Mouse (Mus musculus) heart, embryonic 15.5 days (tissue): ENCODE data around the gene Perp. TPM values are rescaled to one million over a fixed set of nuclear protein-coding genes. Genes with fewer than 3 reads are reported as not detected.
A peak's percentile ranks its signal among the peaks of the same experiment; 100 is the strongest.

Experiments used
- ATAC-seq: fragments of 200-750 bp; cut with Nextera tagmentation; replicated peaks from 2 replicates; pipeline ENCODE4 v1.8.0; 2017; ENCODE audit warnings: low read depth, moderate TSS enrichment; ENCODE audit not compliant: insufficient number of reproducible peaks, insufficient read depth, low FRiP score
- H3K27ac ChIP-seq: fragments of 300-500 bp; sonication (generic); 2 replicates; pipeline ENCODE4 v1.5.1; 2015; ENCODE audit warnings: mild to moderate bottlenecking, inconsistent platforms
- H3K27me3 ChIP-seq: fragments of 300-500 bp; sonication (generic); 2 replicates; pipeline ENCODE4 v1.6.1; 2015; ENCODE audit warnings: inconsistent platforms
- H3K36me3 ChIP-seq: fragments of 300-500 bp; sonication (generic); 2 replicates; pipeline ENCODE4 v1.6.1; 2015; ENCODE audit warnings: mild to moderate bottlenecking, inconsistent platforms
- H3K4me1 ChIP-seq: fragments of 300-500 bp; sonication (generic); replicated peaks from 2 replicates; pipeline ENCODE4 v1.6.1; 2015; ENCODE audit warnings: inconsistent platforms
- H3K4me2 ChIP-seq: fragments of 300-500 bp; sonication (generic); 2 replicates; pipeline ENCODE4 v1.6.1; 2015; ENCODE audit warnings: inconsistent platforms, mild to moderate bottlenecking, moderate library complexity
- H3K4me3 ChIP-seq: fragments of 300-500 bp; sonication (generic); 2 replicates; pipeline ENCODE4 v1.5.1; 2015; ENCODE audit warnings: mild to moderate bottlenecking, inconsistent platforms
- H3K9ac ChIP-seq: fragments of 300-500 bp; sonication (generic); 2 replicates; pipeline ENCODE4 v1.6.1; 2015; ENCODE audit warnings: mild to moderate bottlenecking, inconsistent platforms
- H3K9me3 ChIP-seq: fragments of 300-500 bp; sonication (generic); replicated peaks from 2 replicates; pipeline ENCODE4 v1.6.1; 2016; ENCODE audit warnings: inconsistent platforms
- WGBS: fragments of 180-500 bp; shearing (Covaris S2); methylation state at CpG from one replicate; pipeline ENCODE4 v1.1.7; 2015; ENCODE audit warnings: mixed read lengths; 5-methylcytosine and 5-hydroxymethylcytosine counted together
- polyA plus RNA-seq: library from polyadenylated mRNA; unstranded; fragments of >200 nt; fragmentation: Nextera tagmentation; extraction: Ambion mirVana; gene quantifications from 2 replicates; pipeline ENCODE4 v1.2.1, GENCODE M21; 2015

The Perp gene
- polyA plus RNA-seq, 1 experiment from 2014 or later, result 194 TPM

GRCm38 (mm10) chr10:18840736-18841135 lies 4.1 kb upstream of the Perp start:
- Histone ChIP-seq H3K36me3 (no peaks in the 10 kb centered on the region), H3K9me3 (no peaks in the 10 kb centered on the region), H3K27ac (no peak overlapping the region), H3K27me3 (no peaks in the 10 kb centered on the region), H3K4me1 (peaks cover 14% of the 10 kb centered on the region), H3K4me2 (no peak overlapping the region), H3K4me3 (no peak overlapping the region), H3K9ac (no peak overlapping the region)
- no peak for ATAC-seq
- WGBS, result 63% methylated on average over 4 of the region's 4 CpGs

- H3K9ac ChIP-seq, result peak overlapping the region; percentile 80
- H3K27ac ChIP-seq, result peak overlapping the region; percentile 76
- H3K9me3 ChIP-seq, result no peaks in the 10 kb centered on the region
- WGBS, result 5% methylated on average over 18 of the region's 18 CpGs
- H3K4me1 ChIP-seq, result peaks cover 22% of the 10 kb centered on the region
- H3K4me2 ChIP-seq, result peak overlapping the region; percentile 81
- H3K27me3 ChIP-seq, result no peaks in the 10 kb centered on the region
- H3K36me3 ChIP-seq, result no peaks in the 10 kb centered on the region
- H3K4me3 ChIP-seq, result peak overlapping the region; percentile 74
- ATAC-seq, result no peak
Observed at GRCm38 (mm10) chr10:18845287-18845662, 455 bp downstream of the Perp start.

- WGBS, result 18% methylated on average over 4 of the region's 4 CpGs
- H3K4me1 ChIP-seq, result peaks cover 22% of the 10 kb centered on the region
- H3K4me3 ChIP-seq, result peak overlapping the region; percentile 74
- H3K27ac ChIP-seq, result peak overlapping the region; percentile 76
- no peaks in the 10 kb centered on the region for H3K27me3 ChIP-seq
- H3K9me3 ChIP-seq, result no peaks in the 10 kb centered on the region
- H3K36me3 ChIP-seq, result no peaks in the 10 kb centered on the region
- H3K4me2 ChIP-seq, result peak overlapping the region; percentile 81
- peak overlapping the region; percentile 80 for H3K9ac ChIP-seq
- ATAC-seq, result no peak
Observed at GRCm38 (mm10) chr10:18845711-18846110, 891 bp downstream of the Perp start.

- Histone ChIP-seq H3K27ac (peak overlapping the region; percentile 76), H3K9ac (peak overlapping the region; percentile 80; the same call in 1 of the 2 replicates)
- 66% methylated on average over 8 of the region's 8 CpGs for whole genome bisulfite sequencing
Observed at GRCm38 (mm10) chr10:18846474-18847264, 1.8 kb downstream of the Perp start.

GRCm38 (mm10) chr10:18850177-18850576 lies 5.4 kb downstream of the Perp start:
- Histone ChIP-seq H3K4me1 (peaks cover 13% of the 10 kb centered on the region), H3K4me2 (no peak overlapping the region), H3K27ac (no peak overlapping the region), H3K9ac (no peak overlapping the region), H3K36me3 (peaks cover 6% of the 10 kb centered on the region), H3K27me3 (0 out of 2 replicates have a peak, but pooled peaks cover 2% of the 10 kb centered on the region), H3K4me3 (no peak overlapping the region), H3K9me3 (no peaks in the 10 kb centered on the region)
- 85% methylated on average over 4 of the region's 4 CpGs for WGBS
- no peak for ATAC-seq

More at GRCm38 (mm10) chr10:18846474-18847264, 1.8 kb downstream of the Perp start:
- no peaks in the 10 kb centered on the region for H3K36me3 ChIP-seq
- peak; percentile 42; the same call in 1 of the 2 replicates for ATAC-seq
- H3K27me3 ChIP-seq, result no peaks in the 10 kb centered on the region
- H3K4me2 ChIP-seq, result peak overlapping the region; percentile 81
- peaks cover 22% of the 10 kb centered on the region for H3K4me1 ChIP-seq
- H3K4me3 ChIP-seq, result peak overlapping the region; percentile 74
- no peaks in the 10 kb centered on the region for H3K9me3 ChIP-seq

- ATAC-seq, result no peak
- Histone ChIP-seq H3K36me3 (peaks cover 13% of the 10 kb centered on the region), H3K4me3 (no peak overlapping the region), H3K9ac (no peak overlapping the region), H3K4me2 (no peak overlapping the region), H3K27me3 (0 out of 2 replicates have a peak, but pooled peaks cover 2% of the 10 kb centered on the region), H3K27ac (no peak overlapping the region), H3K4me1 (peaks cover 5% of the 10 kb centered on the region), H3K9me3 (no peaks in the 10 kb centered on the region)
- WGBS, result 79% methylated on average over 7 of the region's 7 CpGs
Observed at GRCm38 (mm10) chr10:18853417-18853816, 8.6 kb downstream of the Perp start.

- H3K27ac ChIP-seq, result no peak overlapping the region
- H3K27me3 ChIP-seq, result 0 out of 2 replicates have a peak, but pooled peaks cover 2% of the 10 kb centered on the region
- ATAC-seq, result no peak
- peaks cover 11% of the 10 kb centered on the region for H3K4me1 ChIP-seq
- peaks cover 13% of the 10 kb centered on the region for H3K36me3 ChIP-seq
- H3K9ac ChIP-seq, result no peak overlapping the region
- H3K9me3 ChIP-seq, result no peaks in the 10 kb centered on the region
- H3K4me3 ChIP-seq, result no peak overlapping the region
- WGBS, result 65% methylated on average over 4 of the region's 4 CpGs
- no peak overlapping the region for H3K4me2 ChIP-seq
Observed at GRCm38 (mm10) chr10:18857244-18857643, 12.4 kb downstream of the Perp start.

- no peak overlapping the region for H3K27ac ChIP-seq
- peak; percentile 22; the same call in 1 of the 2 replicates for ATAC-seq
Observed at GRCm38 (mm10) chr10:18859632-18860031, 14.8 kb downstream of the Perp start.

GRCm38 (mm10) chr10:18860119-18860824 lies 15.5 kb downstream of the Perp start:
- no peak for ATAC-seq
- 35% methylated on average over 5 of the region's 5 CpGs for WGBS

More at GRCm38 (mm10) chr10:18859632-18860031, 14.8 kb downstream of the Perp start:
- H3K9me3 ChIP-seq, result no peaks in the 10 kb centered on the region
- 48% methylated on average over 3 of the region's 3 CpGs for WGBS
- peaks cover 16% of the 10 kb centered on the region for H3K4me1 ChIP-seq
- H3K4me3 ChIP-seq, result no peak overlapping the region
- H3K27me3 ChIP-seq, result no peaks in the 10 kb centered on the region
- H3K36me3 ChIP-seq, result peaks cover 7% of the 10 kb centered on the region
- no peak overlapping the region for H3K4me2 ChIP-seq
- H3K9ac ChIP-seq, result no peak overlapping the region

GRCm38 (mm10) chr10:18860831-18861230 lies 16.0 kb downstream of the Perp start:
- WGBS, result 84% methylated on average over 11 of the region's 11 CpGs
- Histone ChIP-seq H3K4me3 (no peak overlapping the region), H3K9ac (no peak overlapping the region), H3K27ac (no peak overlapping the region), H3K4me1 (peaks cover 16% of the 10 kb centered on the region), H3K27me3 (no peaks in the 10 kb centered on the region), H3K36me3 (no peaks in the 10 kb centered on the region; the same call in 1 of the 2 replicates), H3K9me3 (no peaks in the 10 kb centered on the region), H3K4me2 (no peak overlapping the region)
- no peak for ATAC-seq

More at GRCm38 (mm10) chr10:18860119-18860824, 15.5 kb downstream of the Perp start:
- Histone ChIP-seq H3K4me3 (no peak overlapping the region), H3K4me2 (no peak overlapping the region), H3K27me3 (no peaks in the 10 kb centered on the region), H3K9me3 (no peaks in the 10 kb centered on the region), H3K4me1 (peaks cover 16% of the 10 kb centered on the region), H3K36me3 (peaks cover 5% of the 10 kb centered on the region), H3K27ac (no peak overlapping the region), H3K9ac (no peak overlapping the region)

GRCm38 (mm10) chr10:18861418-18861817 lies 16.6 kb downstream of the Perp start:
- peaks cover 16% of the 10 kb centered on the region for H3K4me1 ChIP-seq
- no peak overlapping the region for H3K9ac ChIP-seq
- H3K27me3 ChIP-seq, result no peaks in the 10 kb centered on the region
- no peak for ATAC-seq
- no peaks in the 10 kb centered on the region; the same call in 1 of the 2 replicates for H3K36me3 ChIP-seq
- 78% methylated on average over 4 of the region's 4 CpGs for WGBS
- H3K9me3 ChIP-seq, result no peaks in the 10 kb centered on the region
- H3K4me3 ChIP-seq, result no peak overlapping the region
- H3K27ac ChIP-seq, result no peak overlapping the region
- no peak overlapping the region for H3K4me2 ChIP-seq
